Mouse (Mus musculus): ENCODE results near the gene Ccdc88b.

Ccdc88b gene

DNA sequence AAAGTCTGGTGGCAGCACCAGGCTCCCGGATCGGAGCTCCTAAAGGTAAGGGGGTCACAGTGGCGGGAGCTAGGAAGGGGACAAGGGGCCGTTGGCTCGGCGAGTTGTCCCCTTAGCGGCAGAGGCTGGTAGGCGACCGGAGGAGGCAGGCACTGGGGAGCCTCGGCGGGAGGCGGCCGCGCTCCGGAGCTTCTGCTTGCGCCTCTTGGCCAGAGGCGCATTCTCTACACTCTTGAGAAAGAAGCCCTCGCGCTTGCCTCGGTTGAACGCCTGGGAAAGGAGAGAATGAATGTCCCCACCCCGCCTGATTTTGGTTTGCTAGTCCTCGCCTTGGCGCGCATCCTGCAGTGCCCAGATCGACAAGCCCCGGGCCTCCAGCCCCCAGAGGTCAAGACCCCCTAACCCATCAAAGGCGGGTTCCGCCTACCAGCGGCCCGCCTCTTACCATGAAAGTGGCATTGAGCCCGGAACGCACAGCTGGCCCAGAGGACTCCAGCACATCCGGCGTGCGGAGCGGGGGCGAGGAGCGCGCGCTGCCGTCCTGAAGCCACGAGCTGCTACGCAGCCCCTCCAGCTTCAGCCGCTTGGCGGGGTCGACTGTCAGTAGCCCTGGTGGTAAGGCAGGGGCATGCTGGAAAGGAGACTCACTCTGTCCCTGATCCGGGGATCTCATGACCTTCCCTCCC, 28.0 kb downstream of the Ccdc88b start:
- DNase-seq (ENCODE audit: low spot score in 2 of 2): no peak

DNA sequence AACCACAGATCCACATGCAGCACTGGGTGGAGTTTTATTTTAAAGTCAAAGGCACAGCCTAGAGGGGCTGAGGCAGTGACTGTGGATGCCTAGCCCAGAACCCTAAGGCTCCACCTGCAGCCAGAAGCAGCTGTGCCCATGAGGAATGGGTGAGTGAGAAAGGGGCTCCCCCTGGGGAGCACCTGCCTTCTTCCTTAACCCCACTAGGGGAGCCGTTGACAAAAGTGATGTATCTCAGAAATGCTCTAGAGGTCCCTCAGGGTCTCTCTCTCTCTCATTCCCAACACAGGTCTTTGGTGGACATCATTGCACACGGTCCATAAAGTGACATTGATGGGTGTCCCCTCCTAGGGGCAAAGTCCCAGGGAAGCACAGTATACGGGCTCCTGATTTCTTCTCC, 28.9 kb downstream of the Ccdc88b start:
- no peak for DNase-seq (ENCODE audit: low spot score in 2 of 2)

GRCm38 (mm10) chr19:6826601-6827000, 31.4 kb downstream of the Ccdc88b start:
- no peak for DNase-seq (ENCODE audit: low spot score in 2 of 2)

- DNase-seq (ENCODE audit: low spot score in 2 of 2): no peak
Observed at GRCm38 (mm10) chr19:6825384-6825783, 32.6 kb downstream of the Ccdc88b start.

DNA sequence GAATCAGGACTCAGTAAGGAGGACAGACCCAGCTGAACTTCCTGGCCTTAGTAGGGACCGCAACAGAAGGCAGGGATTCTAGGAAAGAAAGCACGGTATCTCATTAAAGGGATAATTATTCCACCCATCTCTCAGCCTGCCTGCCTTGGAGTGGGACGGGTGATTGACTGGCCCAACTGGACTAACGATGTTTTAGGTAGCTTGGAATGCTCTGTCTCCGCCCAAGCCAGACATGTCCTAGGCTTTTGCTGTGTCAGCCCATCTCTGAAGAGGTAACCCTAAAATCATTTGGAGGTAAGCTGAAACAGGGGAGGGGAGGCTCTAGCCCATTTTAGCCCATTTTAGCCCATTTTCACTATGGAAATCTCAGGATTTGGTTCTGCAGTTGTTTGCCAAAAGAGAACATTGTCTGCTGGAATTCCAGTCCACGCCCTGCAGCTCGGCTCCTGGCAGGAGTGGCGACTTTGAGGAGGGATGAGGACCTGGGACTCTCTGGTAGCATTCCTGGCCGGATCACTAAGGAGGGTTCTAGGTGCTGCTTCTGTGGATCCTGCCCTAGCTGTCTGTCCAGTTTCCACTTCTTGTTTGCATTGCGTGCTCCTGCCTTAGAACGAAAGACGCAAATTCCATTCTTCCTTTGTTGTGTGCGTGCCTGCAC, 37.3 kb downstream of the Ccdc88b start:
- DNase-seq (ENCODE audit: low spot score in 2 of 2): no peak

- DNase-seq (ENCODE audit: low spot score in 2 of 2): no peak
Observed at GRCm38 (mm10) chr19:6819143-6819827, 38.7 kb downstream of the Ccdc88b start.

DNA sequence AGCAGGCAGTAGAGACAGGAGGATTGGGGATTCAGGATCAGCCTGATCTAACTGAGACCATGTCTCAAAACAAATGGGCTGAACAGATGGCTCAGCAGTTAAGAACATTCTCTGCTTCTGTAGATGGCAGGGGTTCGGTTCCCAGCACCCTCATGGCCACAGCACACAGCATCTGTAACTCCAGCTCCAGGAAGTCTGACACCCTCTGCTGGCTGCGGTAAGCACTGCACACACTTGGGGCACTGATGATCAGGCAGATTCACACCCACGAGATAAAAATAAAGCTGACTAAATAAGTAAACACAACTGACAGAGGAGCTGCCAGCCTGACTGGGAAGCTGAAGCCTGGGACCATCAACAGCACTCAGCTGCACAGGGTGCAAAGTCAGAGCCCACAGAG, 43.1 kb downstream of the Ccdc88b start:
- no peak for DNase-seq (ENCODE audit: low spot score in 2 of 2)

GRCm38 (mm10) chr19:6814366-6814765, 43.6 kb downstream of the Ccdc88b start:
- no peak for DNase-seq (ENCODE audit: low spot score in 2 of 2)

Measured in spleen, postnatal 4 days (tissue).